Mouse (Mus musculus) adrenal gland, postnatal 14 days (tissue): ENCODE measurements around the gene Ugt1a8. TPM values are rescaled to one million over a fixed set of nuclear protein-coding genes. Genes with fewer than 3 reads are reported as not detected.
A peak's percentile ranks its signal among the peaks of the same experiment; 100 is the strongest.

Experiments used
- DNase-seq: peaks from one replicate; pipeline ENCODE4 v3.0.0; 2021; ENCODE audit warnings: mixed read lengths
- total RNA-seq: library from RNA; stranded (reverse); gene quantifications from 2 replicates; pipeline ENCODE4 v1.2.3, GENCODE M21; 2021

Gene Ugt1a8
- total RNA-seq, 1 experiment from 2014 or later, result not detected

DNA sequence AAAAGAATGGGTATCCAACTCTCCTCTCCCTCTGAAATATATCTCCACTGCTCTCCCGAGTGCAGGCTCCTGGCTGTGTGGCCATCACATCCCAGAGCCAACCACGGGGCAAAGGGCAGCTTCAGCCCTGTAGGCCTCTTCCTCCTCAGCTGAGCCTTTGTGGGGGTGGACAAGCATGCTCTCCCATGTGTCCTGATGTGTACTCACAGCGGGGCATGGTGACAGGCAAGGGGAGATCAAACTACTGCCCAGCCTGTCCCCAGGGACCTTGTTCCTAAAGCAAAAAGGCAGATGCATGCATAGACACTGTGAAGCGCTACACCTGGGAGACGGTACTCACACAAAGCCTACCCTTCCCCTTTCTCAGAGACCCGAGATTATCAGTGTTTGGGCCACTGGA lies 172.5 kb downstream of the Ugt1a8 start:
- DNase-seq, result peak; percentile 69

DNA sequence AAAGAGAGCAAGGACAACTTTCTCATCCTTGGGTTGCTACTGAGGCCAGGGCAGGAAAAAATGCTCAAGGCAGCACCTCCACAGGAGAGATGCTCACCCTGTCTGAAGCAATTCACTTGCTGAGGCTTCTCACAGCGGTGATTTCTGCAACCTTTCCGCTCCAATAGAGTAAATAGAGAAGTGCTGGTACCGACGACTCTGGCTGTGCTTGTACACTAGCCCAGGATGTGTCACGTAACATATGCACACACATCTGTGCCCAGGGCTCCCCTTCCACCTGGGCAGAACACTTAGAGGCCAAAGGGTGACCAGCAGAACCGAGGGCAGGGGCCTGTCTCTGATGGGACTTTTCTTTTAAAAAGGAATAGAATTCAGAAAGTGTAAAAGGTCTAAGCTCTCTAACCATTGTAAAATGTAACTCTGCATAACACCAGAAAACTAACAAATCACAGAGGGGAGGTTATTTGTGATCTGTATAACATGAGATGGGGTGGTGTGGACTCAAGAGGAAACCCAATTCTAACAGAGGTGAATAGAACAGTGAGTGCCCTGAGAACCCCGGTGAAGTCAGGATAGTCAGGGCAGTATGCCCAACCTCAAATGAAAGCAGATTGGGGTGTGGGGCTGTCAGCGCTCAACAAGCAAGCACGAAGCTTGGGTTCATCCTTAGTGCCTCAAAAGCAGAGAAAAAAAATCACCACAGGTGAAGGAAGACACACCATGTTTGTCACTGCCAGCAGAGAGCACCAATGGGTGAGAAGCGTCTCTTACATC lies 173.2 kb downstream of the Ugt1a8 start:
- no peak for DNase-seq

GRCm38 (mm10) chr1:88261706-88262105 lies 174.1 kb downstream of the Ugt1a8 start:
- DNase-seq, result no peak

GRCm38 (mm10) chr1:88262255-88262654 lies 174.6 kb downstream of the Ugt1a8 start:
- DNase-seq, result peak; percentile 93

DNA sequence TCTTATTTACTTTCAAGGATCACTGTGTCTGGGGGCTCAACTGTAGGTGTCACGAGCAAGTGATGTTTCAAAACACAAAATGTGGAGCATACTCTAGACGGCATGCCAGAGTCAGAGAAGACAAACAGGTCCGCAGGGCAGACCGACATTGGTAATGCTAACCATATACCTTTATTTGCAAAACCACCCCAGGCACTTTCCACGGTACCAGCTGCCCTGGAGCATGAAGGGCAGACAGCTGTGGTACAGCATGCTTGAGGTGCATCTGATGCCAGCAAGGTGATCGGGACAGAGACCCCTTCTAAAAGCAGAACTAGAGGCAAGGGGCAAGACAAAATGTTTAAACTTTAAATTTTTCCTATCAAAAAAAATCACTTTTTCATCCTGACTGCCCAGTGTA lies 175.3 kb downstream of the Ugt1a8 start:
- DNase-seq, result no peak

DNA sequence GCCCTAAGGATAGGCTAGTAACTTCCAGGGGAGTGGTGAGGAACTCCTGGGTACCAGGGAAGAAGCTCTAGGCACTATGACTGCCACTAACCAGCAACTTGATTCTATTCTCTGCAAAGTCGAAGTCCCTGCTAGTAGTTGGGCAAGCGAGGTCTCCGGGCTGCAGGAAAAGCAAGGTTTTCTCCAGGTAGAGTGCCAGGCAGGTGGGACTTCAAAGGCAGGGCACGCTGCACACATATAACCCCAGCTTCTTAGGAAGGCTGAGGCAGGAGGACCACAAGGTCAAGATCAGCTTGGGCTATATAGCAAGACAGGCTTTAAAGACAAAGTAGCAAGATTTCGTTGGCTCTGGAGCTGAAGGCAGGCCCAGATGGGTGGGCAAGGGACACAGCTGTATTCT lies 176.2 kb downstream of the Ugt1a8 start:
- no peak for DNase-seq

DNA sequence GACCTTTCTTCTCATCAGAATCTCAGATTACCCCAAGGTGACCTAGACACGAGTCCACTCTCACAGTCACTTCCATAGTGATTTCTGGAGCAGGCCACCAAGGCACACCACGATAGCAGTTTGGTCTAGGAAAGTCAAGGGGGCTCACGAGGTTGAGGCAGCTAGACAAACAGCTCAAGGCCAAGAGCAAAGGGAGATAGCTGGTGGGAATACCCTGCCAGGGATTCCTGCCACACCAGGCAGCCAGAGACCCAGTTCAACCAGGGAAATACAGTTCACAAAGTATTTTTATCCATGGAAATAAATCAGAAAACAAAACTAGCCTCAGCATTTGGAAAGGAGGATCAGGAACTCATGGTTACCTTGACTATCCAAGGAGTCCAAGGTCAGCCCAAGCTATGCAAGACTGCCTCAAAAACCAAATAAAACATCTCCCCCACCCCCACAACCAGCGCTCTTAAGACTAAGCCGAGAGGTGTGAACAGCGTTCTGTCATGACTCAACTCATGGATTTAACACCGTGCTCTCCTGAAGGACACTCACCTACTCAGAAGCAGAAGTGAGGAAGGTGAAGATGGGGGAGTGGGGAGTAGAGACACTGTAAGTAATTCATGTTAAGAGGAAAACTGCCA lies 176.7 kb downstream of the Ugt1a8 start:
- peak; percentile 67 for DNase-seq

DNA sequence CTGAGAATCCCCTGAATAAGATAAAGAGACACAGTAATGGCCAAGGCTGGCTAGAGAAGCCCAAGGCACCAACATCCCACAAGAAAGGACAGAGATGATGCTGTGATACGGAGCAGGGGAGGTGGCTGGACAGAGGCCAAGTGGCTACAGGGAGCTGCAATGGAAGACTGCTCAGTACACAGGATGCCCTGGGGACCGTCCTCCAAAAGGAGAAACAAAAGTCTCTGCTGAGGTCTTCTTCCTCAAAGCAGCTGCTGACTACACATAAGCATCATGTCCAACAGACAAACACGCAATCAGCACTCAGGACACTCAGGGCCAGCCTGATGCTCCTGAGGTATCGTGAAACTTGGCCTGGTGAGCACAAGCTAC lies 177.2 kb downstream of the Ugt1a8 start:
- DNase-seq, result peak; percentile 74

GRCm38 (mm10) chr1:88266123-88266522 lies 178.5 kb downstream of the Ugt1a8 start:
- no peak for DNase-seq

DNA sequence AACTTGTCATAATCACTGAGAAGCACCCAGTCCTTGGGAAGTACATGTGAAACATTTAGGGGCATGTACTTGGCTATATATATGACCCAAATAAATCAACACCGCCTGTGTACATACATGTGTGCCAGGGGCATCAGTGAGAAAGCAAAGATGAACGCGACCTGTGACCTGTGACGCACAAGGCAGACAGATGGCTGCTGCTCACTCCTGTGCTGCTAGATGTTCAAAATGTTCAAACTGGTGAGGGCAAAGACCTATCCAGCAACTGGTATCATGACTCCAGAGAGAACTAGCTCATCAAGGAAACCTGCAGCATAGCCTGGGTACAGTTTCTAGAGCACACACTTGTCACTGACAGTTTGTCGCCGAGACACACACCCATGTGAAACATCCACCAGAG lies 179.9 kb downstream of the Ugt1a8 start:
- DNase-seq, result no peak

- no peak for DNase-seq
These were observed 180.5 kb downstream of the Ugt1a8 start for GRCm38 (mm10) chr1:88268070-88268469.

Other genes starting within 250 kb of the Ugt1a8 start
- 81.6 and 129 TPM in 2 replicates for gene Dgkd, start 234.5 kb upstream of the Ugt1a8 start, total RNA-seq
- gene Usp40, start 79.3 kb upstream of the Ugt1a8 start, total RNA-seq, result 25.5 and 27.1 TPM in 2 replicates
- 1.4 TPM in 1 of 2 replicates, not detected in the other for gene Ugt1a10, start 32.4 kb upstream of the Ugt1a8 start, total RNA-seq
- 0.30 and 5.9 TPM in 2 replicates for gene Ugt1a9, start 17.0 kb upstream of the Ugt1a8 start, total RNA-seq
- 1.9 and 2.6 TPM in 2 replicates for gene Ugt1a7c, start 7.2 kb downstream of the Ugt1a8 start, total RNA-seq
- 5.3 and 11.5 TPM in 2 replicates for gene Ugt1a6b, start 15.4 kb downstream of the Ugt1a8 start, total RNA-seq
- gene Ugt1a6a, start 47.0 kb downstream of the Ugt1a8 start, total RNA-seq, result 10.5 and 12.8 TPM in 2 replicates
- gene Ugt1a5, start 78.2 kb downstream of the Ugt1a8 start, total RNA-seq, result 0.37 and 0.41 TPM in 2 replicates
- gene Ugt1a2, start 112.8 kb downstream of the Ugt1a8 start, total RNA-seq, result 0.22 and 0.26 TPM in 2 replicates
- gene Dnajb3, start 118.0 kb downstream of the Ugt1a8 start, total RNA-seq, result 2.6 and 2.8 TPM in 2 replicates
- gene Ugt1a1, start 124.1 kb downstream of the Ugt1a8 start, total RNA-seq, result 11.5 and 47.2 TPM in 2 replicates
- 0.04 and 0.26 TPM in 2 replicates for gene Mroh2a, start 139.2 kb downstream of the Ugt1a8 start, total RNA-seq
- 57.7 and 64.9 TPM in 2 replicates for gene Hjurp, start 189.8 kb downstream of the Ugt1a8 start, total RNA-seq
- not detected in 2 replicates for gene Trpm8, start 189.8 kb downstream of the Ugt1a8 start, total RNA-seq